Mouse (Mus musculus): Measurements from ENCODE around the gene Nectin2. TPM values are rescaled to one million over a fixed set of nuclear protein-coding genes. Genes with fewer than 3 reads are reported as not detected.

Nectin2 gene
- polyA plus RNA-seq, 1 experiment from 2014 or later, result 56.5 TPM

DNA sequence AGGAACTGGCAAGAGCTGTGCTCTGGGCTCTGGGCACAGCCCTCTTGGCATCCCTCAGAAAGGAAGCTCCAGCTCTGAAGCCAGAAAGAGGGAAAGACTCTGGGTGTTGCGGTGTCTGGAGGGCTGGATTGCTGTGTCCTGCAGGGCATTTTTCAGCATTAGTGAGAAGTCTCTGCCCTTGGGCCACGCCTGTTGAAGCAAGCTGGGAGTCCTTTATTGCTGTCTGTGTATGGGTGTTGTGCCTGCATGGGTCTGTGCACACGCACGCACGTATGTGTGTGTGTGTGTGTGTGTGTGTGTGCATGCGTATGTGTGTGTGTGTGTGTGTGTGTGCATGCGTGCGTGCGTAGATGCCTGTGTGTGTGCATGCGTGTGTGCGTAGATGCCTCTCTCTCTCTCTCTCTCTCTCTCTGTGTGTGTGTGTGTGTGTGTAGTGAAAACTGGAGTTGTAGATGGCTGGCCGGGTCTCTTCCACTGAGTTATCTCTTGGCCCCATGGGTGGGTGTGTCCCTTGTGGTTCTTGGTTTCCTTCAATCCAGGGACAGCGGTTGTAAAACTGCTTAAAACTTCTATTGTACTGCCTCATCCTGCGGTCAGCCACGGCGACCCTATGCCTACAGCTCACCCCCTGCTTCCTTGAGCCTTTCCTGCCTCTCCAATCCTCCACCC lies 13.8 kb downstream of the Nectin2 start:
- Histone ChIP-seq H3K9ac (replicated peaks) (no peak overlapping the region), H3K27ac (replicated peaks) (no peak overlapping the region), H3K36me3 (peaks cover 59% of the 10 kb centered on the region), H3K4me2 (no peak overlapping the region), H3K4me1 (peaks cover 2% of the 10 kb centered on the region; the same call in 1 of the 2 replicates), H3K27me3 (replicated peaks) (no peaks in the 10 kb centered on the region), H3K4me3 (replicated peaks) (no peak overlapping the region), H3K9me3 (replicated peaks) (no peaks in the 10 kb centered on the region)
- no peak for ATAC-seq (ENCODE audit: low FRiP score)
- WGBS, result 83% methylated on average over 16 of the region's 16 CpGs

- Histone ChIP-seq H3K4me3 (replicated peaks) (no peak overlapping the region), H3K9me3 (replicated peaks) (no peaks in the 10 kb centered on the region), H3K9ac (replicated peaks) (no peak overlapping the region), H3K4me1 (no peaks in the 10 kb centered on the region), H3K36me3 (peaks cover 71% of the 10 kb centered on the region), H3K4me2 (no peak overlapping the region), H3K27ac (replicated peaks) (no peak overlapping the region), H3K27me3 (replicated peaks) (no peaks in the 10 kb centered on the region)
- WGBS, result 89% methylated on average over 10 of the region's 10 CpGs
- no peak for ATAC-seq (ENCODE audit: low FRiP score)
Observed at GRCm38 (mm10) chr7:19734178-19734666, 16.1 kb downstream of the Nectin2 start.

DNA sequence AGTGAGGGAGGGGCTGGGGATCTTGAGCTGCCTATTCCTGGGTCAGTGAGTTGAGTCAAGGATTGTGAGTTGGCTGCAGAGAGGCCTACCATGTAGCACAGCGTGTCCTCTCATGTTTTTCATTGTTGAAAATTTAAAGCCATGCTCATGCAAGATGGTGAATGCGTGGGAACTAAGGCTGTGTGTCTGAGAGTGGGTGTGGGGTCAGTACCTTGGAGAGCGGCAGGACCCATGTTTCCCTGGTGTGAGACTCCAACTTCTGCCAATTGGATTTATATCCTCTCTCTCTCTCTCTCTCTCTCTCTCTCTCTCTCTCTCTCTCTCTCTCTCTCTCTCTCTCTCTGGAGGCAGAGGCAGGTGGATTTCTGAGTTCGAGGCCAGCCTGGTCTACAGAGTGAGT lies 23.7 kb downstream of the Nectin2 start:
- H3K4me1 ChIP-seq, result no peaks in the 10 kb centered on the region
- 95% methylated on average over 4 of the region's 4 CpGs for whole genome bisulfite sequencing
- no peak overlapping the region for H3K4me3 ChIP-seq (replicated peaks)
- no peak overlapping the region for H3K27ac ChIP-seq (replicated peaks)
- no peaks in the 10 kb centered on the region for H3K9me3 ChIP-seq (replicated peaks)
- no peak overlapping the region for H3K9ac ChIP-seq (replicated peaks)
- ATAC-seq (ENCODE audit: low FRiP score), result no peak
- H3K27me3 ChIP-seq (replicated peaks), result no peaks in the 10 kb centered on the region
- H3K36me3 ChIP-seq, result peaks cover 85% of the 10 kb centered on the region
- H3K4me2 ChIP-seq, result no peak overlapping the region

DNA sequence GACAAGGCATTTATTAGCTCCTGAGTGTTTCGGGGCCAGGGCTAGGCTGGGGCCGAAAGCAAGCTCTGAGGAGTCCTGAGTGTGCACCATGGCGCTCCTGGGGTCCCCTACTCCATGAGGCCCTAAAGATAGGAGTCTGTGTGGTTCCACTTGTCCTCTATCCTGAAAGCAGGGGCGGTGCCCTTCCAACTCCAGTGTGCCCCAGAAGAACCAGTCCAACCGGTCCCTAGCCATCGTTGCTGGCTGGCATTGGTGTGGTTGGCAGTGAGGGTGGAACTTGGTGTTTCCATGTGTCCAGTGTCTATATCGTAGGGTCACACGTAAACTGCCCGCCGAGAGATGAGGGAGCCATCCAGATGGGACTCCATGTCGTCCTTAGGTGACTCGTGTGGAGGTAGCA lies 26.1 kb downstream of the Nectin2 start:
- H3K4me2 ChIP-seq, result no peak overlapping the region
- 96% methylated on average over 12 of the region's 12 CpGs for WGBS
- H3K9me3 ChIP-seq (replicated peaks), result no peaks in the 10 kb centered on the region; the same call in 1 of the 2 replicates
- no peak overlapping the region for H3K27ac ChIP-seq (replicated peaks)
- no peaks in the 10 kb centered on the region for H3K4me1 ChIP-seq
- H3K4me3 ChIP-seq (replicated peaks), result no peak overlapping the region
- H3K36me3 ChIP-seq, result peaks cover 77% of the 10 kb centered on the region
- no peak for ATAC-seq (ENCODE audit: low FRiP score)
- H3K27me3 ChIP-seq (replicated peaks), result no peaks in the 10 kb centered on the region
- H3K9ac ChIP-seq (replicated peaks), result no peak overlapping the region

- 91% methylated on average over 6 of the region's 6 CpGs for WGBS
- Histone ChIP-seq H3K4me2 (no peak overlapping the region), H3K36me3 (peaks cover 63% of the 10 kb centered on the region), H3K4me3 (replicated peaks) (no peak overlapping the region), H3K4me1 (no peaks in the 10 kb centered on the region), H3K27me3 (replicated peaks) (no peaks in the 10 kb centered on the region), H3K9ac (replicated peaks) (no peak overlapping the region), H3K9me3 (replicated peaks) (no peaks in the 10 kb centered on the region; the same call in 1 of the 2 replicates), H3K27ac (replicated peaks) (no peak overlapping the region)
- ATAC-seq (ENCODE audit: low FRiP score), result no peak
Observed at GRCm38 (mm10) chr7:19722754-19723195, 27.5 kb downstream of the Nectin2 start.

DNA sequence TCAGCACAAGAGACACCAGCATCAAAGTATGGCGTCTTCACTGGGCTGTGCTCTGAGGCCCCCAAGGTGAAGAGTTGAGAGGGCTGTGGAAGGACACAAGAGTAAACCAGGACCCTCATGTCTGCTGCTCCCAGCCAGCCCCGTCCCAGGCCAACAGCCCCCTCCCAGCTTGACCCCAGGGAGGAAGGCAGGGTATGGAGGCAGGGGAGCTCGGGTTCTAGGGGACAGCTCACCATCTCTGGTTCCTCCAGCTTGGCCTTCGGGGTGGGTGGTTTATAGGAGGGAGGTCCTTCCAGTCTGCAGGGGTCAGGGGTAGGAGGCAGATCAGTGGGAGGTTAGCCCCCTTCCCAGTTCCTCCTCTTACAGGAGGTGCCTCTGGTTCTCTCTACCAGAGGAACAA lies 31.1 kb downstream of the Nectin2 start:
- Histone ChIP-seq H3K9me3 (replicated peaks) (no peaks in the 10 kb centered on the region; the same call in 1 of the 2 replicates), H3K27ac (replicated peaks) (no peak overlapping the region), H3K9ac (replicated peaks) (no peak overlapping the region), H3K36me3 (peaks cover 33% of the 10 kb centered on the region), H3K4me1 (peaks cover 15% of the 10 kb centered on the region), H3K27me3 (replicated peaks) (no peaks in the 10 kb centered on the region), H3K4me3 (replicated peaks) (no peak overlapping the region), H3K4me2 (no peak overlapping the region)
- ATAC-seq (ENCODE audit: low FRiP score), result no peak
- WGBS, result 87% methylated on average over 4 of the region's 4 CpGs

DNA sequence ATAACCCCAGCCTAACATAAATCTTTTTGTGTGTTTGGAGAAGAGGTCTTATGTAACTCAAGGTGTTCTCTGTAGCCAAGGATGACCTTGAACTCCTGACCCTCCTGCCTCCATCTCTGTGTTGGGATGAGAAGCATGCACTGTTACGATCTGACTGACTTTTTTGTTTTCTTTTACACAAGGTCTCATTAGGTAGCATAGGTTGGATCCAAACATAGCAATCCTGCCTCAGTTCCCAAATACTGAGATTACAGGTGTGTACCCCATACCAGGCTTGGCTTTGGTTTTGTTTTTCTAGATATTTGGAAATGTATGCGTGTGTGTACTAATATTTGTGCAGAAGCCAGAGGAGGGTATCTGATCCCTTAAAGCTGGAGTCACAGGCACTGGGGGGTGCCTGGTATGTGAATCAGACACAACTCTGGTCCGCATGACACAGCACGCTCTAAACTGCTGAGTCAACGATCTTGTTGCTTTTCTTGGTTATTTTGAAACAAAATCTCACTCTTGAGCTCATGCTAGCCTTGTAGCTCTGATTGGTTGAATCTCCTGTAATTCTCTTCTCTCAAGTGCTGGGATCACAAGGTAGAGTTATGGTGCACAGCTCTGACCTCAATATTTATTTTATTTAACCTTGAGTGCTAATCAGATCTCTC lies 31.9 kb downstream of the Nectin2 start:
- H3K36me3 ChIP-seq, result peaks cover 27% of the 10 kb centered on the region
- no peak overlapping the region for H3K4me2 ChIP-seq
- WGBS, result 96% methylated on average over 5 of the region's 5 CpGs
- H3K9me3 ChIP-seq (replicated peaks), result no peaks in the 10 kb centered on the region; the same call in 1 of the 2 replicates
- H3K27ac ChIP-seq (replicated peaks), result no peak overlapping the region
- no peak overlapping the region for H3K9ac ChIP-seq (replicated peaks)
- no peak for ATAC-seq (ENCODE audit: low FRiP score)
- H3K4me3 ChIP-seq (replicated peaks), result no peak overlapping the region
- no peaks in the 10 kb centered on the region for H3K27me3 ChIP-seq (replicated peaks)
- H3K4me1 ChIP-seq, result peaks cover 23% of the 10 kb centered on the region

- H3K27ac ChIP-seq (replicated peaks), result no peak overlapping the region; the same call in 1 of the 2 replicates
- peaks cover 24% of the 10 kb centered on the region for H3K4me1 ChIP-seq
- H3K4me2 ChIP-seq, result no peak overlapping the region
- WGBS, result 89% methylated on average over 4 of the region's 4 CpGs
- H3K27me3 ChIP-seq (replicated peaks), result no peaks in the 10 kb centered on the region
- no peak overlapping the region for H3K9ac ChIP-seq (replicated peaks)
- no peaks in the 10 kb centered on the region; the same call in 1 of the 2 replicates for H3K9me3 ChIP-seq (replicated peaks)
- H3K4me3 ChIP-seq (replicated peaks), result no peak overlapping the region
- peaks cover 26% of the 10 kb centered on the region for H3K36me3 ChIP-seq
- ATAC-seq (ENCODE audit: low FRiP score), result no peak
Observed at GRCm38 (mm10) chr7:19717346-19717745, 32.9 kb downstream of the Nectin2 start.

- Histone ChIP-seq H3K4me3 (replicated peaks) (peak overlapping the region; percentile 42; the same call in 1 of the 2 replicates), H3K9ac (replicated peaks) (peak overlapping the region; percentile 56), H3K9me3 (replicated peaks) (no peaks in the 10 kb centered on the region; the same call in 1 of the 2 replicates), H3K4me2 (peak overlapping the region; percentile 66), H3K4me1 (peaks cover 24% of the 10 kb centered on the region), H3K27ac (replicated peaks) (peak overlapping the region; percentile 93), H3K27me3 (replicated peaks) (no peaks in the 10 kb centered on the region), H3K36me3 (peaks cover 31% of the 10 kb centered on the region)
- WGBS, result 78% methylated on average over 2 of the region's 2 CpGs
- ATAC-seq (ENCODE audit: low FRiP score), result no peak
Observed at GRCm38 (mm10) chr7:19716822-19717221, 33.5 kb downstream of the Nectin2 start.

DNA sequence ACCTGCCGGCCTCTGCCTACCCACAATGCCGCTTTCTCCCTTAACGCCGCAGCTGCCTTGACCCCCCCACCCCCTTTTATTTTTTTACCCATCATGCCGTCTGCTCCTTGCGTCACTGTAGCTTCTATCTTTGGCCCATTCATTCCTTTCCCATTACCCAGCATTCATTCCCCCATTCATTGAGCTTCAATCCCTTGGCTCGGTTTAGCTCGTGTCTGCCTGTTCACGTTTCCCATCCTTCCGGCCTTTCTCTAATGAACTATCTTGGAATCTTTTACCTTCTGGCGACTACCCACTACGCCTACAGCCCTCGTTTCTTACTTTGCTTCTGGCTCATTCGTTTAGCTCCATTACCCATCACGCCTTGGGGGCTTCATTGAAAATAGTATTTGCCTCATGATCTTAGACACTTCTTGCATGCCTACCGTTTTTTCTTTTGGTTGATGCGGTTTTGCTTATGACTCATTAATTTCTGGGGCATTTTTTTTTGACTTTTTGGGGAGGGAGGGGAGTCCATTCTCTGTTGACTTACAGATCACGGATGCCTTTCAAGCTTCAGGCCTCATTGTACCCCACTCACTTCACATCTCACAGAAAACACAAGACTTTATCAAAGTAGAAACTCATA lies 34.1 kb downstream of the Nectin2 start:
- Histone ChIP-seq H3K9me3 (replicated peaks) (no peaks in the 10 kb centered on the region; the same call in 1 of the 2 replicates), H3K36me3 (peaks cover 31% of the 10 kb centered on the region), H3K9ac (replicated peaks) (peak overlapping the region; percentile 56), H3K4me2 (peak overlapping the region; percentile 66), H3K4me1 (peaks cover 24% of the 10 kb centered on the region), H3K4me3 (replicated peaks) (peak overlapping the region; percentile 42), H3K27ac (replicated peaks) (peak overlapping the region; percentile 93), H3K27me3 (replicated peaks) (no peaks in the 10 kb centered on the region)
- no peak for ATAC-seq (ENCODE audit: low FRiP score)
- WGBS, result 5% methylated on average over 18 of the region's 18 CpGs

GRCm38 (mm10) chr7:19715239-19716054 lies 34.8 kb downstream of the Nectin2 start, which contains the start of gene Tomm40:
Tomm40 (minus strand) TSS chr7:19715438.
- H3K27ac ChIP-seq (replicated peaks), result peak within 1 kb of the TSS; percentile 93
- peak within 1 kb of the TSS; percentile 95 for H3K4me2 ChIP-seq
- H3K4me1 ChIP-seq, result peaks cover 24% of the 10 kb centered on the region
- peak within 1 kb of the TSS; percentile 99 for H3K4me3 ChIP-seq (replicated peaks)
- under 1% methylated on average over 57 of the region's 59 CpGs for WGBS
- no peaks in the 10 kb centered on the region for H3K27me3 ChIP-seq (replicated peaks)
- H3K36me3 ChIP-seq, result peaks cover 30% of the 10 kb centered on the region
- peak; percentile 97 for ATAC-seq (ENCODE audit: low FRiP score)
- peak within 1 kb of the TSS; percentile 96 for H3K9ac ChIP-seq (replicated peaks)
- no peaks in the 10 kb centered on the region for H3K9me3 ChIP-seq (replicated peaks)

Measured in neural tube, embryonic 15.5 days (tissue).